Mouse (Mus musculus) layer of hippocampus, postnatal 10 days (tissue): ENCODE data around the gene Myom1. TPM values are rescaled to one million over a fixed set of nuclear protein-coding genes. Genes with fewer than 3 reads are reported as not detected.

Source experiments
- DNase-seq, 2 experiments: peaks; one replicate each; pipeline ENCODE4 v3.0.0; 2021; ENCODE audit warnings: low spot score in 2 of 2
- total RNA-seq, 2 experiments: library from RNA; stranded (reverse); gene quantifications; 2 replicates each; pipeline ENCODE4 v1.2.3; 2021

Myom1 gene
- total RNA-seq, 2 experiments from 2014 or later = 5.0 to 6.0 TPM

- DNase-seq = no peak
These were observed 132.7 kb downstream of the Myom1 start for GRCm38 (mm10) chr17:71135108-71135507.

- DNase-seq = no peak
These were observed 133.4 kb downstream of the Myom1 start for GRCm38 (mm10) chr17:71135866-71136265.

GRCm38 (mm10) chr17:71136384-71137333 lies 134.2 kb downstream of the Myom1 start:
- no peak for DNase-seq

- DNase-seq = no peak
These were observed 134.9 kb downstream of the Myom1 start for GRCm38 (mm10) chr17:71137334-71137721.

GRCm38 (mm10) chr17:71142068-71142467 lies 139.6 kb downstream of the Myom1 start:
- no peak for DNase-seq

- no peak for DNase-seq
These were observed 140.7 kb downstream of the Myom1 start for GRCm38 (mm10) chr17:71143155-71143554.

- no peak for DNase-seq
These were observed 142.1 kb downstream of the Myom1 start for GRCm38 (mm10) chr17:71144322-71145116.

GRCm38 (mm10) chr17:71145248-71145961 lies 143.0 kb downstream of the Myom1 start:
- DNase-seq = no peak

- DNase-seq = no peak
These were observed 150.9 kb downstream of the Myom1 start for GRCm38 (mm10) chr17:71153356-71153755.

GRCm38 (mm10) chr17:71155271-71155670 lies 152.8 kb downstream of the Myom1 start:
- DNase-seq = no peak

- no peak for DNase-seq
These were observed 156.7 kb downstream of the Myom1 start for GRCm38 (mm10) chr17:71159152-71159567.

GRCm38 (mm10) chr17:71159720-71160119 lies 157.3 kb downstream of the Myom1 start:
- DNase-seq = no peak

- DNase-seq = no peak
These were observed 158.0 kb downstream of the Myom1 start for GRCm38 (mm10) chr17:71160244-71160995.

- DNase-seq = no peak
These were observed 162.6 kb downstream of the Myom1 start for GRCm38 (mm10) chr17:71164991-71165390.

- no peak for DNase-seq
These were observed 165.9 kb downstream of the Myom1 start for GRCm38 (mm10) chr17:71168205-71168815.

GRCm38 (mm10) chr17:71168846-71169245 lies 166.4 kb downstream of the Myom1 start:
- DNase-seq = no peak

GRCm38 (mm10) chr17:71169639-71170038 lies 167.2 kb downstream of the Myom1 start:
- no peak for DNase-seq

GRCm38 (mm10) chr17:71171161-71171560 lies 168.7 kb downstream of the Myom1 start:
- no peak for DNase-seq
